Mouse (Mus musculus): ENCODE results near the gene 9530053A07Rik.

Gene 9530053A07Rik

GRCm38 (mm10) chr7:28129166-28129565, at the start of gene 9530053A07Rik:
Gene 9530053A07Rik (plus strand): TSS chr7:28129466.
- no peak for TF ChIP-seq GATA4 (IDR thresholded peaks at IDR 0.05; ENCODE audit: insufficient replicate concordance, low read length)

DNA sequence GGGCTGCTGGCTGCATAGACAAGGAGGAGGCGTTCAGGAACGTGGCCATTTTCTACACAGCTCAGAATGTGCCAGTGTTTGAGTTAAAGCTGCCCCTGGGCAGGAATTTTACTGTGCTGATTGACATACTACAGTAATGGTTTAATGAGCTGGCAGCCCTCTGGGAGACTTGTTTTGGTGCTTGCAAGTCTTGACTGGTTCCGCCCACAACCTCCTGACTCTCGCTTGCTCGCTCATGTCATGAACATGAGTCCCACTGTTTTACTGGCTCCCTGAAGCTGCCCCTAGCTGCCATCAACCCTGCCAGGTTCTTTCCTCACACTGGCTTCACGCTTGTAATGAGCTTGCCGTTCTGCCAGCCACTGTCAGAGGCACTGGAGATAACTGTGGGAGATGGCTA, 45.1 kb upstream of the 9530053A07Rik start:
- TF ChIP-seq GATA4 (IDR thresholded peaks at IDR 0.05; ENCODE audit: insufficient replicate concordance, low read length), result no peak

DNA sequence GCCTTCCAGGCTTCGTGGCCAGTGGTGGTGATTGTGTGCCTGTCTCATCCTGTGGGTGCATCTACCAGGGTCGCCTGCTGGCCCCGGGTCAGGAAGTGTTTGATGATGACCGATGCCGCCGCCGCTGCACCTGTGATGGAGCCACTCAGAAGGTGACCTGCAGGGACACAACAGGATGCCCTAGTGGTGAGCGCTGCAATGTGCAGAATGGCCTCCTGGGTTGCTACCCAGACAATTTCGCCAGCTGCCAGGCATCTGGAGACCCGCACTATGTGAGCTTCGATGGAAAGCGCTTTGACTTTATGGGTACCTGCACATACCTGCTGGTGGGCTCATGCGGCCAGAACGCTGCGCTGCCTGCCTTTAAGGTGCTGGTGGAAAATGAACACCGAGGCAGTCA, 43.0 kb upstream of the 9530053A07Rik start:
- TF ChIP-seq GATA4 (IDR thresholded peaks at IDR 0.05; ENCODE audit: insufficient replicate concordance, low read length), result no peak

DNA sequence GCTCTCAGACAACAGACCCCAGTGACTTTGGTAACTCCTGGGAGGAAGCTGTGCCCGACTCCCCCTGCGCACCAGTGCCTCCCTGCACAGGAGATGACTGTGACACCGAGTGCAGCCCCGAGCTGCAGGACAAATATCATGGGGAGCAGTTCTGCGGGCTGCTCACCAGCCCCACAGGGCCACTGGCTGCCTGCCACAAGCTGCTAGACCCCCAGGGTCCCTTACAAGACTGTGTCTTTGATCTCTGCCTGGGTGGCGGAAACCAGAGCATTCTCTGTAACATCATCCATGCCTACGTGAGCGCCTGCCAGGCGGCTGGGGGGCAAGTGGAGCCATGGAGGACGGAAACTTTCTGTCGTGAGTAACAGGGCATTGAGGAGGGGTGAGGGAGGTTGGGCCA, 35.7 kb upstream of the 9530053A07Rik start:
- TF ChIP-seq GATA4 (IDR thresholded peaks at IDR 0.05; ENCODE audit: insufficient replicate concordance, low read length), result no peak

DNA sequence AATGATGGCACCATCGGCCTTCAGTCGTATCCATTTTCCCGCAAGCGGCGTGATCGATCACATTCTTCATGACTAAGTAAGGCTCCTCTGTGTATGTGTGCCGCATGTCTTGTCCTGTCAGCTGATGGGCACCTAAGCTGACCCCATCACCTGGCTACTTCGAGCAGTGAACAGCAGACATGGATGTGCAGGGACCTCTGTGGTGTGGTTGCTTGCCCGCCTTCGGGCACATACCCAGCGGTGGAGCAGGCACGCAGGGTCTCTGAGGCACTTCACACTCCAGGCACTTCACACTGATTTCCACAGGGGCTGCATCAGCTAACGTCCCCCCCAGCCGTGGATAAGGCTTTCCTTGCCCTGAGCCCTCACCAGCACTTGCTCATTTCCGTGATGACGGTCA, 30.2 kb upstream of the 9530053A07Rik start:
- TF ChIP-seq GATA4 (IDR thresholded peaks at IDR 0.05; ENCODE audit: insufficient replicate concordance, low read length), result no peak

DNA sequence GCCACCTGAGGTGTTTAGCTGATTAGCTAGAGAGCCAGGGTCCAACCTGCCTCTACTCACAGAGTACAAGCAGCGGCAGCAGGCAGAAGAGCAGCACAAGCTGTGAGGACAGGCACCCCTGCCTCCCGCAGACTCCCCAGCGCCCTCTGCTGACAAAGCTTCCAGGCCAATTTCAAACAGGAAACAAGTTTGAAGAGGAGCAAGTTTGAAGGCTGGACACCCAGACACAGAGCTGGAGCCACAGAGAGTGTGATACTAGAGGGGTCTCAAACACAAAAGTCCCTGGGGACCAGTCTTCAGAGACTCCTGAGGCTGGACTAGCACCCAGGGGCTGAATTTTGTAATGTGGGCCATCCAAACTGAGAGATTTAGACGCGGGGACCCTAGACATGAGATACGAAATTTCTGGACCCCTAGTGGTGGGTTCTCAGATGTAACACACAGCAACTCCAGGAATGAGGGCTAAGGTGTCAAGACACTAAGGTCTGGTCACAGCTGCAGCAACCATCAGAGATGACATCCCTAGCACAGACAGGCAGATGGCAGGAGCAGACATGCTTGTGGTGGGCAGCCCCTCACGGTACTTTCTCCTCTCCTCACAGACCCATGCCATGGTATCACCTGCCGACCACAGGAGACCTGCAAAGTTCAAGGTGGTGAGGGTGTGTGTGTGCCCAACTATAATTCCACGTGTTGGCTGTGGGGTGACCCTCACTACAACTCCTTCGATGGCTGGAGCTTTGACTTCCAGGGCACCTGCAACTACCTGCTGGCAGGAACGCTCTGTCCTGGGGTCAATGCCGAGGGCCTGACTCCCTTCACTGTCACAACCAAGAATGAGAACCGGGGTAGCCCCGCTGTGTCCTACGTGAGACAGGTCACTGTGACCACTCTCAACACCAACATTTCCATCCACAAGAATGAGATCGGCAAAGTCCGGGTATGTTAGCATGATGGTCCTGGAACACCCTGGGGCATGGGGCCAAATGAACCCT, 28.4 kb upstream of the 9530053A07Rik start:
- no peak for TF ChIP-seq GATA4 (IDR thresholded peaks at IDR 0.05; ENCODE audit: insufficient replicate concordance, low read length)

- TF ChIP-seq GATA4 (IDR thresholded peaks at IDR 0.05; ENCODE audit: insufficient replicate concordance, low read length), result no peak
Measured at GRCm38 (mm10) chr7:28104670-28105069, 24.6 kb upstream of the 9530053A07Rik start.

GRCm38 (mm10) chr7:28106241-28106640, 23.0 kb upstream of the 9530053A07Rik start:
- no peak for TF ChIP-seq GATA4 (IDR thresholded peaks at IDR 0.05; ENCODE audit: insufficient replicate concordance, low read length)

- no peak for TF ChIP-seq GATA4 (IDR thresholded peaks at IDR 0.05; ENCODE audit: insufficient replicate concordance, low read length)
Measured at GRCm38 (mm10) chr7:28114648-28115047, 14.6 kb upstream of the 9530053A07Rik start.

GRCm38 (mm10) chr7:28137613-28138012, 8.3 kb downstream of the 9530053A07Rik start:
- TF ChIP-seq GATA4 (IDR thresholded peaks at IDR 0.05; ENCODE audit: insufficient replicate concordance, low read length), result no peak

GRCm38 (mm10) chr7:28148263-28148662, 19.0 kb downstream of the 9530053A07Rik start:
- no peak for TF ChIP-seq GATA4 (IDR thresholded peaks at IDR 0.05; ENCODE audit: insufficient replicate concordance, low read length)

DNA sequence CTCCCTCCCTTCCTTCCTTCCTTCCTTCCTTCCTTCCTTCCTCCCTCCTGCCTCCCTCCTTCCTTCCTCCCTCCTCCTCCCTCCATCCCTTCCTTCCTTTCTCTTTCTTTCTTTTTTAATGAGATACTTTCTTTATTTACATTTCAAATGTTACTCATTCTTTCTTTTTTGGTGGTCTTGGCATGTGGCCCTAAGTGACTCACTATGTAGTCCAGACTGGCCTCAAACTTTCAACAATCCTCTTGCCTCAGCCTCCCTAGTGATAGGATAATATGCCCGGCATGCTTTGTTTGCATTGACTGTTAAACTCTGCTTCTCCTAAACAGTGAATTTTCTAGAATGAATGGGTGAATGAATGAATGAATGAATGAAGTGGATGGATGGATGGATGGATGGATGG, 20.6 kb downstream of the 9530053A07Rik start:
- TF ChIP-seq GATA4 (IDR thresholded peaks at IDR 0.05; ENCODE audit: insufficient replicate concordance, low read length), result no peak

GRCm38 (mm10) chr7:28151584-28152221, 22.4 kb downstream of the 9530053A07Rik start:
- TF ChIP-seq GATA4 (IDR thresholded peaks at IDR 0.05; ENCODE audit: insufficient replicate concordance, low read length), result no peak

GRCm38 (mm10) chr7:28159292-28159691, 30.0 kb downstream of the 9530053A07Rik start:
- no peak for TF ChIP-seq GATA4 (IDR thresholded peaks at IDR 0.05; ENCODE audit: insufficient replicate concordance, low read length)

GRCm38 (mm10) chr7:28159893-28160292, 30.6 kb downstream of the 9530053A07Rik start:
- no peak for TF ChIP-seq GATA4 (IDR thresholded peaks at IDR 0.05; ENCODE audit: insufficient replicate concordance, low read length)

DNA sequence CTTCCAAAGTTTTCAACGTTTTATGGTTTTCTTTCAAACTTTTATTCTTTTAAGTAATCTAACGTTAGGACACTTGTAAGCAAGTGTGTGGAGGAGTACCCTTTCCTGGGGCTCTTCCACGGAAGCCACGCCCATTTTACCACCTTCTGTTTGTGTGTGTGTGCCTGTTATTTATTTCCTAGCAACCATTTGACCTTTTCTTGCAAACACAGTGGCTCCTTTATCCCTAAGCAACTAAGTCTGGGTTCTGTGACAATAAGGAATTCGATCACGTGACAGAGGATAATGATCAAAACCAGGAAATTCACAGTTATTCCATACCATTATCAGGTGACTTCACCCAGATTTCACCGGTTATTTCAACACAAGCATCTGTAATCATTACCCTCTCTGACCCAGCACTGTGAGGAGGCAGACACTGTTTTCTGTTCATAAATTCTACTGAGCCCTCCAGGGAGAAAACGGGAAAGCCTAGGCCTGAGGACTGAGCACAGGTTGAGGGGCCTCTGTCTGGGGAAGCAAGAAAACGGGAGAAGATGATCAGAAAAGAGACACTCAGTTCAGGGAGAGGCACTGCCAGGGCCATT, 32.0 kb downstream of the 9530053A07Rik start:
- TF ChIP-seq GATA4 (IDR thresholded peaks at IDR 0.05; ENCODE audit: insufficient replicate concordance, low read length), result no peak
